Mouse (Mus musculus) lung, adult 2 months (tissue): ENCODE measurements around the gene Lime1.

Experiments used
- CTCF ChIP-seq: fragments of 200-500 bp; IDR thresholded peaks from 2 replicates; pipeline ENCODE4 v1.5.1; 2011; ENCODE audit warnings: mild to moderate bottlenecking, low read length, control low read depth; ENCODE audit not compliant: insufficient read depth
- POLR2A ChIP-seq: fragments of 200-500 bp; IDR thresholded peaks from 2 replicates; pipeline ENCODE4 v1.6.1; 2011; ENCODE audit warnings: low read depth, mild to moderate bottlenecking, control low read depth, low read length, borderline replicate concordance; ENCODE audit errors: extremely low read depth

GRCm38 (mm10) chr2:181419359-181419758 lies 39.5 kb downstream of the Lime1 start:
- TF ChIP-seq POLR2A (no peak), CTCF (no peak)
